Mouse (Mus musculus) stomach, postnatal 0 days (tissue): ENCODE measurements at regions not wholly inside any gene's neighbourhood (a gene's known extent, or its start where the extent isn't known, plus 50 kb on each side); places are given as distances from the start of the nearest gene placed in this dataset.

Experiments used
- CTCF ChIP-seq: IDR thresholded peaks from 2 replicates; pipeline ENCODE4 v1.5.1; 2016; ENCODE audit warnings: antibody characterized with exemption, low read depth, mild to moderate bottlenecking, moderate library complexity
- EP300 ChIP-seq: optimal IDR thresholded peaks from 2 replicates; pipeline ENCODE3; 2016; ENCODE audit warnings: antibody characterized with exemption

DNA sequence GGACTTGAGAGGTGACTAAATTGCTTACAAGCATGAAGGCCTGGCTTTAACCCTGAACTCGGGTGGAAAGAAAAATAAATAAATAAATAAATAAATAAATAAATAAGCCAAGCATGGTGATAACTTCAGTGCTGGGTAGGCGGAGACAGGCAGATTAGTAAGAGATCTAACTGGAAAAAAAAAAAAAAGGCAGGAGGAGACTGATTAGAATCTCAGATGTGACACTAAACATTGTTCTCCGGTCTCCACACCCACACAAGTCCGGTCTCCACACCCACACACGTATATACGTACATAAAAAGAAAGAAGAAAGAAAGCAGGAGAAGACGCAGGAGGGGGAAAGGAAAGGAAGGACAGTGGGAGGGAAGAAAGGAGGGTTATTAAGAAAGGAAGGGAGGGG, 267.8 kb downstream of the Dhx15 start:
- TF ChIP-seq CTCF (no peak), EP300 (no peak)
